Mouse (Mus musculus) 3T3-L1 (cell line): Measurements from ENCODE around the gene Gdpd3.

Experiments used
- DNase-seq: peaks from one replicate; pipeline ENCODE4 v3.0.0-alpha.2; 2015; ENCODE audit warnings: low read depth, low spot score

The Gdpd3 gene

DNA sequence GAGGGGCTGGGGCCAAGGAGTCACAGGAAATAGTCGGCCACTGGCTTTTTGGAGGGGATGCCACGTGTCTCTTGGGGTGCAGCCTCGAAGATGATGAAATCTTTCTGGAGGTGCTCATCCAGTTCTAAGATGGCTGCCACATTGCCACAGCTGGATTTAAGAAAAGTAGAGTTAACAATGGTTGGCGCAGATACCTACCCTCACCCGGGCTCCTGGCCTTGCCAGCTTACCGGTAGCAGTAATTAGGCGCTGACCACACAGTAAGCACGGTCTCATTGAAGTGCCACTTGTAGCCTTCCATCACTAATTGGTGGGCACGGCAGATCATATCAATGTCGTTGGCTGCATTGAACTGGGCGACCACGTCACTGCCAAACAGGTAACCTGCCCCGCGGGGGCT lies 20.0 kb downstream of the Gdpd3 start:
- no peak for DNase-seq

GRCm38 (mm10) chr7:126789141-126789540 lies 23.0 kb downstream of the Gdpd3 start:
- no peak for DNase-seq

GRCm38 (mm10) chr7:126791851-126792720 lies 26.0 kb downstream of the Gdpd3 start, which contains the start of gene Ppp4c:
Gene Ppp4c (minus strand): TSS chr7:126792496.
- DNase-seq, result peak; percentile 96

DNA sequence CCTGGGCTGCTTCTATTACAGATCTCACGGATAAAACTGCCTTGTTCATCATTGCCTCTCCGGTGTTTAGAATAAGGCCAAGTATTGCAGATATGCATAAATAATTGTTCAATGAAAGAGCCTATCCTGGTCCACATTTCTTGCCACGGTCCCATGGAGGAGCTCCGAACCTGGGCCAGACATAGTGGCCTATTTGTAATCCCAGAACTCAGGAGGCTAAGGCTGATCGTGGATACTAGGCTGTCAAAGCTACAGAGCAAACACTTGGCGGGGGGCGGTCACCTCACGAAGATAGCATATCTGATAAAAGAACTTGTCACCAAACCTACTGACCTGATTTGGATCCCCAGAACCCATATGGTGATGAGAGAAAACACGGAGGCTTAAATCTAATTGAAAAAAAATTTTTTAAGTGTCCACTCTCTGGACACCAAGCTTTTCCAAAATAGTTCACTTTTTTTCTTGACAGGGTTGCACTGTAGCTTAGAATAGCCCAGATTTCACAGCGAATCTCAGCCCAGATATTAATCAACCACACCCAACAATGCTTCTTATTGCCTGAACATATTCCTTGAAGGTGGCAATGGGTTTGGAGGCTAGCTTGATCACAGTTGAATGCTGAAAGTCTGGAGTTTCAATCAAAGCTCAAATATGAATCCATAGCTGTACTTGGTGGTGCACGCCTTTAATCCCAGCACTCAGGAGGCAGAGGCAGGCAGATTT lies 26.7 kb downstream of the Gdpd3 start:
- no peak for DNase-seq

DNA sequence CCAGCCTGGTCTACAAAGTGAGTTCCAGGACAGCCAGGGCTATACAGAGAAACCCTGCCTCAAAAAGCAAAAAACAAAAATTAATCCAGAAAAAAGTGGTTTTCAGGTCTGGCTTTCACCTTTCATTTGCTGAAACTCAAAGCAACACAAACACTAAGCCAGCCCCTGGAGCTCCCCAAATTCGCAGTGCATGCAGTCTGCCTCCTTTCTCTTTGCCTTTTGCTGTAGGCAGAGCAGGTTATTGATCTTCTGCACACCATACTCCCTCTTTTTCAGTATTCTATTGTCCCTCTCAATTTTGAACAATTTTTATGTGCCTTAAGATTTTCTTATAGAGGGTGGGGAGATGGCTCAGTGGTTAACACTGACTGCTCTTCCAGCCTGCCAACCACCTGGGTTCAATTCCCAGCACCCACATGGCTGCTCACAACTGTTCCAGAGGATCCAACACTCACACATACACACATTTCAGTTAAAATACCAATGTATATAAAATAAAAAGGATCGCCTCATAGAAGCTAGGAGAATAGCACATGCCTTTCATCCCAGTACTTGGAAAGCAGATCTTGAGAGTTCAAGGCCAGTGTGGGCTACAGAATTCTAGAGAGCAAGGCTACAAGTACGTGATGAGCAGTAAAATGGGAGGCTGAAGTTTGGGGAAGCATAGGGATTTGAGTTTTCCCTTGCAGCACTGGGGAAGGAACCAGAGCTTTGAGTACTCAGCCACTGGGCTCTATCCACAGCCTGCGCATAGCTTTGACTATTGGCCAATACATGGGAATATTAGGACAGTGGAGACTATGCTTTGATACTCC lies 27.5 kb downstream of the Gdpd3 start:
- DNase-seq, result no peak

- no peak for DNase-seq
Observed at GRCm38 (mm10) chr7:126794271-126794605, 28.1 kb downstream of the Gdpd3 start.

- no peak for DNase-seq
Observed at GRCm38 (mm10) chr7:126795387-126796317, 29.5 kb downstream of the Gdpd3 start.

DNA sequence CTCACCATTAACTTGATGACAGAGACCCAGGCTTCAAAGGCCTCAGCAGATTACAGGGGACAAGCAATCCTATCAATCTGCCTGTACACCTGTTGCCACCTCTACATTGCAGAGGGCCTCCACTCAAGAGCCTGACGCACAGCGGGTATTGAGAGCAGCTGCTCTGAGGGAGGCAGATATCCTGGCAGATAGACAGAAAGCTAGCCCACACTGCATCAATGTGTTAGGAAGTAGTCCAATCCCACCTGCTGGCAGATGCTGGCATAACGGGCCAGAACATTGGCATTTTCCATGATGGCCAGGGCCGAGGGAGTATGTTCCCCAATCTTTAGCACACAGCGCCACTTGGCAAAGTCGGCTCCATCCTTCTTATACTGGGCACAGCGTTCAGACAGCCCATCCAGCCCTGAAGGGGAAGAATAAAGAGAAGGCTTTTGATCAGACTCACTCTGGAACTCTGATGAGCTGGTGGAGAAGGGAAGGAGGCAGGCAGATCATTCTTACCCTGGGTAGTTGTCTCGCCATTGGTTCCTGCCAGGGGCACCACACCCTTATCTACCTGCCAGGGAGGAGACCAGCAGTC lies 30.3 kb downstream of the Gdpd3 start:
- peak; percentile 84 for DNase-seq

DNA sequence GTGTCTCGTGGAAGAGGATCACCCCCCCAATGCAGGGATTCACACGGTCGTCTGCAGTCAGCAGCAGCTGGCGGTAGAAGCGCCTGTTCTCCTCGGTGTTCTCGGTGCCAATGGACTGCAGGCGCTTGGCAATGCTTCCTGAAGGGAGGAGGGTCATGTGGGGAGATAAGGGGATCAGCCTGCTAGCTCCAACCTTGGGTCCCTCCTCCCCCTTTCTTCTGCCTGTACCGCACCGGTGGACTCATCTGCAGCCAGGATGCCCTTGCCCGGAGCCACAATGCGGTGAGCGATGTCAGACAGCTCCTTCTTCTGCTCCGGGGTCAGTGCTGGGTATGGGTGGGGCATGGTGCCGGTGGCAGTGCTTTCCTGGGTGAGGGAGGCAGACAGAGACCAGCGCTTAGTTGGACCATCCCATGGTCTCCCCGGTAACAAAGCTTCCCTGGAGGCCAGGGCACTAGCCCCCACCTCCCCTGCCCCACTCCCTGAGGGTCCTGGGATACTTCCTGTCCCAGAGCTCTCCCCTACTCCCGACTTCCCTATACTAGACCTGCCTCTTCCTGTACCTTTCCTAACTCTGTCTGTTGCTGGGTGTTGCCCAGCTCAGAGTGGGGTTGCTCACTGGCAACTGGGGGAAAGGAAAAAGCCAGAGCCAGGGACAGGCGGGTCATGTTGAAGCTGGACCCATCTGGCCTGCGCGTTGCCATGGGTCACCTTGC lies 31.4 kb downstream of the Gdpd3 start, which contains the start of gene Fam57b:
Gene Fam57b (plus strand): TSS at position 258 of the 716 bp plus-strand sequence.
- DNase-seq, result peak; percentile 38

DNA sequence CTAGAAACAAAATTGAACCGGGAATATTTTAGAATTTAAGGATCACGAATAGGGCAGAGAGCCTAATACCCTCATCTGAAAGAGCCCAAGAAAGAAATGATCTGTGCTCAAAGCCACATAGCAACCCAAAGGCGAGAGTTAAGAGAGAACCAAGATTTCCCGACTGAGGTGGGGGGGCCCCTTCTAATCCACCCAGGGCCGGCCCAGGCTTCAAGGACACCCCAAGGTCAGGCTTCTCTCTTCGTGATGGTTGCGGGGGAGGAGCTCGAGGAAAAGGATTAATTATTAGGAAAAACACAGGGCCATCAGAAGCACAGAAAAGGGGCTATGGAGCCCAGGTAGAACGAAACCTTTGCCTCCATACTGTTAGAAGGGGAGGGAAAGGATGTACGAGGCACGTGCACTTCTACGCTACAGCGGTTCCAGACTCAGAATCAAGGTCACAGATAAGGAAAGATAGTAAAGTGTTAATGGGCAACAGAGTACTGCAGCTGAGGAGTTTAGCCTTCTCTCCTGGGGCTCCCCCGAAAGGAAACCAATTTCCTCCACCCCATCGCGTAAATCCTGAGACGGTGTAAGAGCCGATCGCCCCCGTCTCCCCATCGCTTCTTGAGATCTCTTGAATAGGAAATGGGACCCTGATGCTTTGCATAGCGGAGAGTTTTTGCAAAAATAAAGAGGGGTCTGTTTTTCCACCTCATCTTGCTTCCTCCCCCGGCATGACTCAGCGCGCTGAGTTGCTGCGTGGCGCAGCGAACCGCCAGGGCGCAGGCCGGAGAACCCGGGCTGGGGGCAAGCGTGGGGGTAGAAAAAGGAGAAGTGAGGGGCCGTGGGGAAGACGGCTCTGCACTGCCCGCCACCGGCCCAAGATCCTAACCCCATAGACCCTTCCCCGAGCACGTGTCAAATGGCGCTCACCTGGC lies 32.3 kb downstream of the Gdpd3 start:
- DNase-seq, result no peak

DNA sequence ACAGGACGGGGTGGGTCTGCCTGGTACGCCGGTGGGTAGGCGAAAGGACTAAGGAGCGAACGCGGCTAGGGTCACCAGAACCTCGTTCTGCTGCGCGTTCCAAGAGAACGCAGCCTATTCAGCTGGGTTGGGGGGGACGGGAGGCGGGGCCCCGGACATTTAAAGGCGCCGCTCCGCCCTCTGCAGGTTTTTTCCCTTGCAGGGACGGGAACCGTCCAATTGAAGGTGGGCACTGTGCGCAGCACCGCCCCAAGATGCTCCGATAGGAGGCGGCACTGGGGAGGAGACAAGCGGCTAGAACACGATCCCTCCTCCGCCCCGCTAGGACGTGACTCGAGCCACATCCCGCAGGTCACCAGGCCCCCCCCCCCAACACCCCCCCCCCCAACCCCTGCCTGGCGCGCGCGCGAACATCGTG lies 32.9 kb downstream of the Gdpd3 start:
- peak; percentile 95 for DNase-seq

- DNase-seq, result peak; percentile 90
Observed at GRCm38 (mm10) chr7:126799468-126800268, 33.5 kb downstream of the Gdpd3 start.

DNA sequence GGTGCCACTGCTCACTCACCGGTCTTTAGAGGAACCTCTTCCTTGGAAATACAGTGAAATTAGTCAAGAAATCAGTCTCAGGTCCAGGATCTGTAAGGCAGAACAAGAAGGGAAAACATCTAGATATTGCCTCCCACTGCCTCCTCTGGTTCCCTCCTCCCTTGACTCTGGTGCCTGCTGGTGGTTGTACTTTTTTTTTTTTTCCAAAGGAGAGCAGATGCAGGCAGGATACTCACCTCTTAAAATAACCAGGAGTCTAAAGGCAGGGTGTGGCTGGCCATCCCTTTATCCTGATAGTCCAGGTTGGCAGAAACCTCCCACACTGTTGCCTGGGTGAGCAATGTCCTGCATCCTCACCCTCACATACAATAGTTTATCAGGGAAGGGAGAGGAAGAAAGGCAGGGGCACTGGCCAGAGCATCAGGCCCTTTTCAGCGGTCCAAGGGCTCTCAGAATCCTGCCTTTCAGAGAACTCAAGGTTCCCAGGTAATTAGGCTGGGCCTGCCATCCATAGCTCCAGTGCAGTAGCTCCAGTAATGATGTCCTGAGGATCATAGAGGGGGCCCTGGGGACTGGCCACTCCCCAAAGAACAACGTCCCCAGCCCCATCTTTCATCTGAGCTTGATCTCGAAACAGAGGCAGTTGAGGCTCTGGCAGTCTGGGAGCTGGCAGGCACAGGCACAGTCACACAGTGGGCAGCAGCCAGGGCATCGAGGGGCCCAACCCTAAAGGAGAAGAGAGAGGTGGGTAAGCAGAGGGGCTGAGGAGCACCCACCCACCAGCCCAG lies 34.3 kb downstream of the Gdpd3 start:
- DNase-seq, result peak; percentile 54

- DNase-seq, result no peak
Observed at GRCm38 (mm10) chr7:126801057-126801422, 34.9 kb downstream of the Gdpd3 start.

- no peak for DNase-seq
Observed at GRCm38 (mm10) chr7:126802134-126802889, 36.2 kb downstream of the Gdpd3 start.

DNA sequence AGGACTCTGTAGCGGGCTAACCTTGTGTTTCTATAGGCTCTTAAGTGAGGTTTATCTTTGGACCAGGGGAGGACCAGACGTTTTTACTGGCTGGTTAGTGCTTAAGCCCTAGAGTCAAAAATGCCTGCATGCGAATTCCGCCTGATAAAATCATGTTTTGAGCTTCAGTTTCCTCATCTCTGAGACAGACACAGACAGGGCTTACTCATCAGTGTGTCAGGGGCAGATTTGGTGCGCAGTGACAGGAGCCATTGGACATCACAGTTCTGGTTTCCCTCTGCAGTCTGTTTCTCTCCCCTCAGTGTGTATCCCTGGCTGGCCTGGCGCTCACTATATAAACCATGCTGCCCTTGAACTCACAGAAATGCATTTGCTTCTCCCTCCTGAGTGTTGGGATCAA lies 37.0 kb downstream of the Gdpd3 start:
- no peak for DNase-seq
